Mouse (Mus musculus) lung, postnatal 0 days (tissue): ENCODE results near the gene Cfd. TPM values are rescaled to one million over a fixed set of nuclear protein-coding genes. Genes with fewer than 3 reads are reported as not detected.

Experiments
- ATAC-seq: fragments of 200-750 bp; cut with Nextera tagmentation; 2 replicates; pipeline ENCODE4 v1.8.0; 2017; ENCODE audit warnings: moderate library complexity
- DNase-seq: peaks from one replicate; pipeline ENCODE4 v3.0.0-alpha.2; 2016; ENCODE audit warnings: low spot score
- H3K27ac ChIP-seq: fragments of 300-500 bp; sonication (generic); 2 replicates; pipeline ENCODE4 v1.5.1; 2014; ENCODE audit warnings: antibody characterized with exemption, mild to moderate bottlenecking, low read length, mixed read lengths
- H3K27me3 ChIP-seq: fragments of 300-500 bp; sonication (generic); replicated peaks from 2 replicates; pipeline ENCODE4 v1.6.1; 2014; ENCODE audit warnings: low read length, mixed read lengths; ENCODE audit not compliant: insufficient read depth
- H3K36me3 ChIP-seq: fragments of 300-500 bp; sonication (generic); 2 replicates; pipeline ENCODE4 v1.6.1; 2014; ENCODE audit warnings: low read length, mixed read lengths; ENCODE audit not compliant: insufficient read depth
- H3K4me1 ChIP-seq: fragments of 300-500 bp; sonication (generic); 2 replicates; pipeline ENCODE4 v1.6.1; 2014; ENCODE audit warnings: antibody characterized with exemption, low read depth, low read length, mixed read lengths; ENCODE audit not compliant: insufficient read depth
- H3K4me2 ChIP-seq: fragments of 300-500 bp; sonication (generic); replicated peaks from 2 replicates; pipeline ENCODE4 v1.6.1; 2014; ENCODE audit warnings: low read depth, mild to moderate bottlenecking, low read length, moderate library complexity, mixed read lengths
- H3K4me3 ChIP-seq: fragments of 300-500 bp; sonication (generic); 2 replicates; pipeline ENCODE4 v1.5.1; 2014; ENCODE audit warnings: low read depth, low read length
- H3K9ac ChIP-seq: fragments of 300-500 bp; sonication (generic); replicated peaks from 2 replicates; pipeline ENCODE4 v1.6.1; 2014; ENCODE audit warnings: low read depth, mild to moderate bottlenecking
- H3K9me3 ChIP-seq: fragments of 300-500 bp; sonication (generic); 2 replicates; pipeline ENCODE4 v1.6.1; 2016; ENCODE audit warnings: low read length, mixed read lengths
- CTCF ChIP-seq: IDR thresholded peaks from 2 replicates; pipeline ENCODE4 v1.5.1; 2016; ENCODE audit warnings: antibody characterized with exemption, mild to moderate bottlenecking
- EP300 ChIP-seq: IDR thresholded peaks from 2 replicates; pipeline ENCODE4 v1.6.1; 2016; ENCODE audit warnings: antibody characterized with exemption, mild to moderate bottlenecking, control low read depth
- WGBS: fragments of 180-500 bp; shearing (Covaris S2); extraction: QIAGEN DNeasy Blood & Tissue Kit; methylation state at CpG from one replicate; pipeline ENCODE4 v1.1.7; 2014; 5-methylcytosine and 5-hydroxymethylcytosine counted together
- polyA plus RNA-seq: library from polyadenylated mRNA; unstranded; fragments of >200 nt; fragmentation: Nextera tagmentation; extraction: Ambion mirVana; gene quantifications from 2 replicates; pipeline ENCODE4 v1.2.1, GENCODE M21; 2015

Cfd gene
- polyA plus RNA-seq, 1 experiment from 2014 or later = not detected

DNA sequence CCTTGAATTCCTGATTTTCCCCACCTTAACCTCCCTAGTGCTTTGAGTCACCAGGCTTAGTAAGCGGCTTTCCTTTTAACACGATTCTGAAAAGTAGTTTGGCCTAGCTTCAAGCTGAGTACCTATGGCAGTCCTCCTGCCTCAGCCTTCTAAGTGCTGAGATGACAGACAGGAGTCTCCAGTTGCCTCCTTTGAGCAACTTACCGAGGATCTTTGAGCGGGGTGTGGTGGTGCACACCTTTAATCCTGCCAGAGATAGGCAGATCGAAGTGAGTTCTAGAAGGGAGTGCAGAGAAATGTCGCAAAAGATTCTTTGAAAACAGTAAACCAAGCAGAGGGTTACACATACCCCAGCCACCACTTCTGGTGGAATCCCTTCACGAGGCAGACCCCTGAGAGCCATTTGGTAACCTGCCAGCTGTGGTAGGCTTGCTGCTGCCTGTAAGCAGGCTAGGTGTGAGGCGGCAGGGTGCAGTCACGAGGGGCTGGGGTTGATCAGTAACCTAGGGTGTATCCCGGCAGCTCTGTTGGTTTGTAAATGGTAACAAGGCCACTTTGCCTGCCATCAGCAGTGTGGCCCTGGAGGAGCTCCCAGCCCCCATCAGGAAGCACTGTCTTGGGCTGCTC is 35.0 kb upstream of the Cfd start:
- Histone ChIP-seq H3K9me3 (no peaks in the 10 kb centered on the region), H3K36me3 (peaks cover 15% of the 10 kb centered on the region; the same call in 1 of the 2 replicates), H3K9ac (peak overlapping the region; percentile 78), H3K4me2 (peak overlapping the region; percentile 89), H3K4me3 (peak overlapping the region; percentile 71), H3K27ac (peak overlapping the region; percentile 99), H3K27me3 (no peaks in the 10 kb centered on the region), H3K4me1 (peaks cover 48% of the 10 kb centered on the region)
- no peak for TF ChIP-seq EP300
- no peak for TF ChIP-seq CTCF
- WGBS = under 1% methylated on average over 10 of the region's 10 CpGs
- ATAC-seq (no peak), DNase-seq (peak; percentile 63)

DNA sequence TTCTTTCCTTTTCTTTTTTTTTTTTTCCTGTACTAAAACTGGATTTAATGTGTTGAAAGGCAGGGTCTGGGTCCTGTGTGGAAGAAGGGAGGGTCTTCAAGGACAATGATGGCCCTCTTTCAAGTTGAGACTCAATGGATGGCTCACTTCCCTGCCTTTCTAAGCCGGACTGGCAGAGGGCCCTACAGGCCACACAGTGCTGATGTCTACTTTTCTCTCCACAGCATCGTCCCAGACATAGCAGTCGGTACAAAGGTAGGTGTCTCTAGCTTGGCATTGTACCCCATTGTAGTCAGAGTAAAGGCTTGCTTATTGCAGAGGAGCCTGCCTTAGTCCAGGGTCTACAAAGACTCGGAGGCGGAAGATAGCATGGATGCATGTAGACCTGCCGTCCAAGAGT is 34.4 kb upstream of the Cfd start:
- peaks cover 47% of the 10 kb centered on the region for H3K4me1 ChIP-seq
- ATAC-seq = no peak
- no peaks in the 10 kb centered on the region for H3K9me3 ChIP-seq
- H3K4me2 ChIP-seq = peak overlapping the region; percentile 89
- 12% methylated on average over 6 of the region's 6 CpGs for WGBS
- peaks cover 21% of the 10 kb centered on the region; the same call in 1 of the 2 replicates for H3K36me3 ChIP-seq
- H3K9ac ChIP-seq = peak overlapping the region; percentile 78
- H3K27ac ChIP-seq = peak overlapping the region; percentile 99
- TF ChIP-seq EP300 = no peak
- TF ChIP-seq CTCF = no peak
- H3K27me3 ChIP-seq = no peaks in the 10 kb centered on the region
- no peak for DNase-seq
- peak overlapping the region; percentile 71 for H3K4me3 ChIP-seq

DNA sequence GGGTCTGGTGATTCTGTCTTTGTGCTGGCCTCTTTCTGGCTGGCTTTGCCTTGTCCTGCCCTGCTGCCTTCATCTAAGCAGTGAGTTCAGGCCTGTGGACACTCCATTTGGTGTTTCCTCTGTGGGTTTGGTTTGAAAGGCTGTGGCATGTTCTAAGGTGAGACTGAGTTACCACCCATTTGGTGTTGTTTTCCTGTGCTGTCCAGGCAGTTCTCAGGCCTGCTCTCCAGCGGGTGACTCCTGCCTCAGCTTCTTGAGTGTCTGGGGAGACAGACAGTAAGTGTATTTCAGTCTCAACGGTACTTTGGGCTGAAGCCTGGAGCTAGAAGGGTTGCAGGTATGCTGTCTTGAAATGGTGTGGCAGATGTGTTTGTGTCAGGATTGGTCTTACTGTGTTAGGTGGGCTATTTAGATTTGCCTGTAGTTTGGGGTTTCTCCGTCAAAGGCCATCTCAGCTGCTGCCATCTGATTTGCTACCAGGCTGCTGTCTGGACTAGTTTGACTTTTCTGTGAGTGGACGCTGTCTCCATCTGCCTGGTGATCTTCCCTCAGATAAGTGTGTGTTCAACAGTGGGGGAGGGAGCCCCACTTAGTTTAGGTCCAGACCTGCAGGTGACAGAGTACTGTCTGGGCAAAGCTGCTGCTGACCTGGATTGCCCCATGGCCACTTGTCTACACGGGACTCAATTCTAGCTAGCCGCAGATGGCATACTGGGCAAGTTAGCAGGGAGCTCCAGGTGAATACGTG is 33.8 kb upstream of the Cfd start:
- no peak; the same call in 1 of the 2 replicates for TF ChIP-seq EP300
- TF ChIP-seq CTCF = no peak
- WGBS = 2% methylated on average over 7 of the region's 7 CpGs
- peaks cover 41% of the 10 kb centered on the region for H3K4me1 ChIP-seq
- DNase-seq (no peak), ATAC-seq (no peak)
- H3K9ac ChIP-seq = peak overlapping the region; percentile 78
- no peaks in the 10 kb centered on the region for H3K9me3 ChIP-seq
- H3K36me3 ChIP-seq = peaks cover 26% of the 10 kb centered on the region
- peak overlapping the region; percentile 89 for H3K4me2 ChIP-seq
- peak overlapping the region; percentile 99 for H3K27ac ChIP-seq
- H3K4me3 ChIP-seq = peak overlapping the region; percentile 71
- no peaks in the 10 kb centered on the region for H3K27me3 ChIP-seq

DNA sequence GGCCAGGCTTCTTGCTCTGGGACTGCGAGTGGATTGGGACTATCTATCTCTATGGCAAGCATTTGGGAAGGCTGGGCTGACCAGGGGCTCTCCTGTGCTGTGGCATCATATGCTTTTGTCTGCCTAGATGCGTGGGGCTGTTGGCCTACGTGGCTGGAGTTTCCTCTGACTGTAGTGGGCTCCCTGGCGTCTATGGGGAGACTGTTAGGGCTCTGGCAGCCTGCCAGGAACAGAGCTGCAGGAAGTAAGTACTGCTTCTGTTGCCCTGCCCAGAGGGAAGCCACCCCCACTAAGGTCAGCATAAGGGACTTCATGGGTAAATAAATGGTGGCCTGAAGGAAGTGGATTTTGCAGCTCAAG is 33.2 kb upstream of the Cfd start:
- ATAC-seq = no peak
- peak overlapping the region; percentile 78 for H3K9ac ChIP-seq
- 0% methylated on average over 4 of the region's 4 CpGs for WGBS
- peaks cover 36% of the 10 kb centered on the region for H3K4me1 ChIP-seq
- peak; percentile 91 for DNase-seq
- peak overlapping the region; percentile 99 for H3K27ac ChIP-seq
- TF ChIP-seq CTCF (peak; percentile 5; the same call in 1 of the 2 replicates), EP300 (peak; percentile 52; the same call in 1 of the 2 replicates)
- peak overlapping the region; percentile 71; the same call in 1 of the 2 replicates for H3K4me3 ChIP-seq
- peak overlapping the region; percentile 89 for H3K4me2 ChIP-seq
- H3K9me3 ChIP-seq = no peaks in the 10 kb centered on the region
- H3K27me3 ChIP-seq = no peaks in the 10 kb centered on the region
- H3K36me3 ChIP-seq = peaks cover 31% of the 10 kb centered on the region

DNA sequence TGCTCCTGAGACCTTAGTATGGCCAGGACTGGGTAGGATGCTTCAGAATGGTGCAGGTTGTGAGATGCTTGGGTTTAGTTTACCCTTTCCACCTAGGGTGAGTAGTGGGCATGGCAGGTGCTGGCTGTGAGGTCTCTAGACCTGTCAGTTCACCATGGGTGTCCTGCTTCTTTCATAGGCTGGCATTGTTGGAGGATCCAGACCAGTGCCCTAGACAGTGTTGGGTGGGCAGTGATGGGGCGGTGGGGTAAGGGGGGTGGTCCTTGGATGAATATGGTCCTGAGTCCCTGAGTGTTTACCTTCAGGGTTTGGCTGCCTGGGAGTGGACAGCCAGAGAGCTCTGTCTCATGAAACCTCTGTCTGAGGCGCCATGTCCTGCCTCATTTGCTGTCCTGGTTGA is 32.8 kb upstream of the Cfd start:
- H3K27me3 ChIP-seq = no peaks in the 10 kb centered on the region
- H3K4me3 ChIP-seq = peak overlapping the region; percentile 71; the same call in 1 of the 2 replicates
- no peaks in the 10 kb centered on the region for H3K9me3 ChIP-seq
- peak overlapping the region; percentile 89 for H3K4me2 ChIP-seq
- TF ChIP-seq EP300 = no peak
- no peak for TF ChIP-seq CTCF
- peak overlapping the region; percentile 47; the same call in 1 of the 2 replicates for H3K27ac ChIP-seq
- peaks cover 36% of the 10 kb centered on the region for H3K36me3 ChIP-seq
- no peak overlapping the region for H3K9ac ChIP-seq
- ATAC-seq (no peak), DNase-seq (no peak)
- WGBS = 44% methylated on average over 2 of the region's 2 CpGs
- H3K4me1 ChIP-seq = peaks cover 32% of the 10 kb centered on the region

DNA sequence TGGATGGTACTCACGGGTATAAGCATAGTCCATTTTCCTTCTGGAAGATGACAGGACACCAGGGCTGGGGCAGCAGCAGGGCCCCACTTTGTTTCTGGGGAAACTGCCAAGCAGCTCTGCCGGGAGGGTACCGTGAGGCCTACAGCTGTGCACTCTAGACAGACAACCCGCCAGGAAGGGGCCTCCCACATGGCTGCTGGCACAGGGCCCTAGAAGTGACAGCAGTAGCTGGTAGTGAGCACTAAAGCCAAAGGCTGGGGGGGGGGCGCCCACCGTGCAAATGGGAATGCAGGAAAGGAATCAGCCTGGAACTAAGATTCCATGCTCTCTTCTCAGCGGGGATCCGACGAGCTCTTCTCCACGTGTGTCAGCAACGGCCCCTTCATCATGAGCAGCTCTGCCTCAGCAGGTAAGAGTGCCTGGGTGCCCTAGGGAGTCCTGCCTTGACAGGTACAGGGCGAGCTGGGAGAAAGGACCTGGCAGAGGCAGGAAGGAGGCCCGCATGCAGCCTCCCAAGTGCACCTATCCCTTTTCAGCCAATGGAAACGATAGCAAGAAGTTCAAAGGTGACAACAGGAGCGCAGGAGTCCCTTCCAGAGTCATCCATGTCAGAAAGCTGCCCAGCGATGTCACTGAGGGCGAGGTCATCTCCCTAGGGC is 32.1 kb upstream of the Cfd start:
- H3K4me1 ChIP-seq = peaks cover 27% of the 10 kb centered on the region
- H3K27ac ChIP-seq = peak overlapping the region; percentile 47; the same call in 1 of the 2 replicates
- H3K4me3 ChIP-seq = no peak overlapping the region
- peaks cover 42% of the 10 kb centered on the region for H3K36me3 ChIP-seq
- ATAC-seq (no peak), DNase-seq (peak; percentile 77)
- 33% methylated on average over 16 of the region's 17 CpGs for WGBS
- no peak overlapping the region for H3K9ac ChIP-seq
- TF ChIP-seq CTCF = no peak
- 0 out of 2 replicates have a peak, but pooled peaks have one; percentile 10 for TF ChIP-seq EP300
- H3K9me3 ChIP-seq = no peaks in the 10 kb centered on the region
- no peaks in the 10 kb centered on the region for H3K27me3 ChIP-seq
- peak overlapping the region; percentile 89 for H3K4me2 ChIP-seq
